In the genomic region with DNA sequence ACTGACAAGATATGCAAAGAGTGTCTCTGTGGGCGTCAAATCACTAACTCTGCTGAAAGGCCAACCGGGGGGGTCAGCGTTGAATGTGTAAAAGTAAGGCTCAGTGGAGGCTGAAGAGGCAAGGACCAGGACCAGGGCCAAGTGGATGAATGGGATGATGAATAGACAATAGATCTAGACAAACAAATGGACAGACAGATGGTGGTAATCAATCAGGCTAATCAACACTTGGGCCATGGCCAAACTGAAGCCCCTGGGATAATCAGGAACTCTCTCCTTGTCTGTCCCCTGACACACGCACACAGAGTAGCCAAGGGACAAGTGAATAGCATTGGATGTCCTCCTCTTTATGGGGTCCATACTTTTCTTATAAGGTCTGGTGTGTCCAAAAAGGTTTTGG, we compare ENCODE assay signal across 32 mouse cellular contexts.
DNase-seq lines count a peak whose midpoint lies in the region; ATAC-seq and TF ChIP-seq lines count a peak whose summit lies in the region.
"Had no signal": no experiment of that assay in that cellular context is flagged by ENCODE, and none has a peak within 500 bp of the region (broad histone marks: within the 10 kb centered on the region; RNA-seq: fewer than 3 reads in every experiment).

No protein-coding gene starts in this region.

- no peak for TF ChIP-seq CTCF in stomach, postnatal 0 days (IDR thresholded peaks at IDR 0.05; ENCODE audit: low read depth)

- peak; percentile 39; the same call in 1 of the 2 replicates for ATAC-seq in hindbrain, embryonic 12.5 days (ENCODE audit: low FRiP score)
- ATAC-seq in hindbrain, embryonic 11.5 days (ENCODE audit: low FRiP score): no peak
- peak; percentile 33; the same call in 1 of the 2 replicates for ATAC-seq in stomach, embryonic 14.5 days (ENCODE audit: insufficient number of reproducible peaks, insufficient read depth, low FRiP score, low read depth)
- no peak for ATAC-seq in stomach, postnatal 0 days (ENCODE audit: low FRiP score, low TSS enrichment)
- ATAC-seq in neural tube, embryonic 14.5 days (ENCODE audit: low read depth): peak; percentile 64; the same call in 1 of the 2 replicates
- ATAC-seq: activated CD4-positive, CD25-positive, alpha-beta regulatory T cell, adult 4 months; CD4-positive, CD25-positive, alpha-beta regulatory T cell, adult 4 months; forebrain, embryonic 13.5 days; intestine, embryonic 16.5 days; midbrain, embryonic 16.5 days had no signal

- DNase-seq in hindbrain, embryonic 11.5 days (ENCODE audit: low spot score): no peak
- DNase-seq in stomach, postnatal 0 days (ENCODE audit: low spot score): no peak
- no peak for DNase-seq in lung, postnatal 4 days
- no peak for DNase-seq in embryo, embryonic 9.5 days (ENCODE audit: extremely low spot score)
- DNase-seq: adrenal gland, adult 2 months; adrenal gland, postnatal 36 days; cerebellum, adult 9-11 months; gastrocnemius, postnatal 10 days; heart, postnatal 36 days; kidney, adult 8-10 months; kidney, postnatal 4 days; layer of hippocampus, adult 9-11 months; right cerebral cortex, postnatal 25 days; thymus, adult 18-20 months; thymus, postnatal 25 days had no signal

- H3K36me3 ChIP-seq in hindbrain, embryonic 12.5 days: no peaks in the 10 kb centered on the region
- H3K36me3 ChIP-seq in hindbrain, embryonic 11.5 days (ENCODE audit: control insufficient read depth, insufficient read depth, low read length): no peaks in the 10 kb centered on the region
- no peaks in the 10 kb centered on the region for H3K36me3 ChIP-seq in stomach, embryonic 14.5 days (ENCODE audit: control insufficient read depth, insufficient read depth, low read length)
- H3K36me3 ChIP-seq in stomach, postnatal 0 days (ENCODE audit: control insufficient read depth, insufficient read depth, low read length): no peaks in the 10 kb centered on the region
- no peaks in the 10 kb centered on the region for H3K36me3 ChIP-seq in neural tube, embryonic 14.5 days (ENCODE audit: control insufficient read depth, insufficient read depth, low read length)
- H3K36me3 ChIP-seq: embryonic facial prominence, embryonic 10.5 days; embryonic facial prominence, embryonic 15.5 days; heart, embryonic 10.5 days; heart, embryonic 15.5 days; limb, embryonic 13.5 days; lung, embryonic 15.5 days had no signal

- WGBS in hindbrain, embryonic 12.5 days: 49% methylated on average over 4 of the region's 4 CpGs
- WGBS in hindbrain, embryonic 11.5 days: 59% methylated on average over 4 of the region's 4 CpGs
- WGBS in stomach, embryonic 14.5 days: 62% methylated on average over 4 of the region's 4 CpGs
- 63% methylated on average over 4 of the region's 4 CpGs for WGBS in stomach, postnatal 0 days
- WGBS in neural tube, embryonic 14.5 days: 26% methylated on average over 4 of the region's 4 CpGs

- no peak for TF ChIP-seq EP300 in stomach, postnatal 0 days (optimal IDR thresholded peaks at IDR 0.05)

- H3K9me3 ChIP-seq in hindbrain, embryonic 12.5 days (replicated peaks): no peaks in the 10 kb centered on the region
- no peaks in the 10 kb centered on the region for H3K9me3 ChIP-seq in hindbrain, embryonic 11.5 days (ENCODE audit: control insufficient read depth, low read length)
- H3K9me3 ChIP-seq in stomach, embryonic 14.5 days (ENCODE audit: control insufficient read depth, low read depth, low read length): no peaks in the 10 kb centered on the region
- H3K9me3 ChIP-seq in stomach, postnatal 0 days (ENCODE audit: control insufficient read depth, low read length): no peaks in the 10 kb centered on the region
- no peaks in the 10 kb centered on the region for H3K9me3 ChIP-seq in neural tube, embryonic 14.5 days (ENCODE audit: control insufficient read depth, low read length)
- H3K9me3 ChIP-seq: embryonic facial prominence, embryonic 10.5 days; embryonic facial prominence, embryonic 15.5 days; forebrain, embryonic 13.5 days; heart, embryonic 10.5 days; heart, embryonic 15.5 days; limb, embryonic 13.5 days; lung, embryonic 15.5 days had no signal

- H3K4me3 ChIP-seq in hindbrain, embryonic 12.5 days: no peak overlapping the region
- H3K4me3 ChIP-seq in hindbrain, embryonic 11.5 days (ENCODE audit: low read depth, low read length): no peak overlapping the region
- H3K4me3 ChIP-seq in stomach, embryonic 14.5 days (ENCODE audit: low read depth, low read length): no peak overlapping the region
- no peak overlapping the region for H3K4me3 ChIP-seq in stomach, postnatal 0 days (ENCODE audit: low read depth, low read length)
- H3K4me3 ChIP-seq in neural tube, embryonic 14.5 days (ENCODE audit: low read depth, low read length): no peak overlapping the region
- H3K4me3 ChIP-seq: embryonic facial prominence, embryonic 10.5 days; embryonic facial prominence, embryonic 15.5 days; forebrain, embryonic 13.5 days; heart, embryonic 10.5 days; heart, embryonic 15.5 days; limb, embryonic 13.5 days; lung, embryonic 15.5 days had no signal

- no peak overlapping the region for H3K9ac ChIP-seq in hindbrain, embryonic 12.5 days
- H3K9ac ChIP-seq in hindbrain, embryonic 11.5 days (ENCODE audit: low read depth, low read length): no peak overlapping the region
- H3K9ac ChIP-seq in stomach, embryonic 14.5 days (replicated peaks; ENCODE audit: low read depth, low read length): no peak overlapping the region
- no peak overlapping the region for H3K9ac ChIP-seq in stomach, postnatal 0 days (ENCODE audit: low read length)
- no peak overlapping the region for H3K9ac ChIP-seq in neural tube, embryonic 14.5 days (replicated peaks; ENCODE audit: low read depth, low read length)
- H3K9ac ChIP-seq: embryonic facial prominence, embryonic 15.5 days; forebrain, embryonic 13.5 days; heart, embryonic 15.5 days; limb, embryonic 13.5 days; lung, embryonic 15.5 days had no signal

- H3K27me3 ChIP-seq in hindbrain, embryonic 12.5 days: no peaks in the 10 kb centered on the region
- no peaks in the 10 kb centered on the region for H3K27me3 ChIP-seq in hindbrain, embryonic 11.5 days (ENCODE audit: control insufficient read depth, insufficient read depth, low read length)
- H3K27me3 ChIP-seq in stomach, embryonic 14.5 days (ENCODE audit: control insufficient read depth, insufficient read depth, low read length): no peaks in the 10 kb centered on the region
- H3K27me3 ChIP-seq in stomach, postnatal 0 days (ENCODE audit: control insufficient read depth, insufficient read depth, low read length): no peaks in the 10 kb centered on the region
- H3K27me3 ChIP-seq in neural tube, embryonic 14.5 days (ENCODE audit: control insufficient read depth, insufficient read depth, low read length): no peaks in the 10 kb centered on the region
- H3K27me3 ChIP-seq: embryonic facial prominence, embryonic 15.5 days; forebrain, embryonic 13.5 days; heart, embryonic 15.5 days; limb, embryonic 13.5 days; lung, embryonic 15.5 days had no signal

- H3K4me1 ChIP-seq in hindbrain, embryonic 12.5 days: peaks cover 4% of the 10 kb centered on the region; the same call in 1 of the 2 replicates
- H3K4me1 ChIP-seq in hindbrain, embryonic 11.5 days (replicated peaks; ENCODE audit: control insufficient read depth, insufficient read depth, low read length): no peaks in the 10 kb centered on the region
- H3K4me1 ChIP-seq in stomach, embryonic 14.5 days (ENCODE audit: control insufficient read depth, insufficient read depth, low read length): no peaks in the 10 kb centered on the region
- no peaks in the 10 kb centered on the region for H3K4me1 ChIP-seq in stomach, postnatal 0 days (replicated peaks; ENCODE audit: control insufficient read depth, insufficient read depth)
- no peaks in the 10 kb centered on the region for H3K4me1 ChIP-seq in neural tube, embryonic 14.5 days (ENCODE audit: control insufficient read depth, insufficient read depth, low read length)
- H3K4me1 ChIP-seq: embryonic facial prominence, embryonic 15.5 days; limb, embryonic 13.5 days; lung, embryonic 15.5 days had no signal

- H3K27ac ChIP-seq in hindbrain, embryonic 12.5 days: 0 out of 2 replicates have a peak overlapping the region, but pooled peaks have one; percentile 44
- no peak overlapping the region for H3K27ac ChIP-seq in hindbrain, embryonic 11.5 days (ENCODE audit: low read depth, low read length)
- no peak overlapping the region for H3K27ac ChIP-seq in stomach, embryonic 14.5 days (ENCODE audit: low read length)
- no peak overlapping the region for H3K27ac ChIP-seq in stomach, postnatal 0 days (replicated peaks)
- no peak overlapping the region for H3K27ac ChIP-seq in neural tube, embryonic 14.5 days (ENCODE audit: low read depth, low read length)
- H3K27ac ChIP-seq: embryonic facial prominence, embryonic 10.5 days; embryonic facial prominence, embryonic 15.5 days; forebrain, embryonic 13.5 days; heart, embryonic 10.5 days; heart, embryonic 15.5 days; kidney, postnatal 0 days; limb, embryonic 13.5 days; lung, embryonic 15.5 days had no signal

- no peak overlapping the region for H3K4me2 ChIP-seq in hindbrain, embryonic 12.5 days (replicated peaks)
- H3K4me2 ChIP-seq in hindbrain, embryonic 11.5 days (replicated peaks; ENCODE audit: low read depth, low read length): no peak overlapping the region
- H3K4me2 ChIP-seq in stomach, embryonic 14.5 days (replicated peaks; ENCODE audit: low read depth, low read length): no peak overlapping the region
- no peak overlapping the region for H3K4me2 ChIP-seq in stomach, postnatal 0 days (replicated peaks; ENCODE audit: low read depth)
- H3K4me2 ChIP-seq in neural tube, embryonic 14.5 days (ENCODE audit: low read depth, low read length): no peak overlapping the region
- H3K4me2 ChIP-seq: embryonic facial prominence, embryonic 15.5 days; forebrain, embryonic 13.5 days; heart, embryonic 15.5 days; limb, embryonic 13.5 days; liver, embryonic 11.5 days; lung, embryonic 15.5 days; midbrain, embryonic 11.5 days had no signal

Comparison
In these comparisons a context has a peak if more than half of its experiments do, and no peak if none do; other contexts are left out.
1. ATAC-seq: peak in hindbrain, embryonic 12.5 days (single experiment), stomach, embryonic 14.5 days (single experiment) and neural tube, embryonic 14.5 days (single experiment); none in hindbrain, embryonic 11.5 days (single experiment) and stomach, postnatal 0 days (single experiment).